Mouse (Mus musculus): ENCODE data around the gene Tbx19.

Tbx19 gene

GRCm38 (mm10) chr1:165160723-165161405 lies at the start of gene Tbx19:
Gene Tbx19 (minus strand): TSS chr1:165160773.
- in situ Hi-C loops (cut with MboI, MseI): no loop called here

- in situ Hi-C loops (cut with MboI, MseI): no loop called here
Observed at GRCm38 (mm10) chr1:165205591-165205990, 45.0 kb upstream of the Tbx19 start.

DNA sequence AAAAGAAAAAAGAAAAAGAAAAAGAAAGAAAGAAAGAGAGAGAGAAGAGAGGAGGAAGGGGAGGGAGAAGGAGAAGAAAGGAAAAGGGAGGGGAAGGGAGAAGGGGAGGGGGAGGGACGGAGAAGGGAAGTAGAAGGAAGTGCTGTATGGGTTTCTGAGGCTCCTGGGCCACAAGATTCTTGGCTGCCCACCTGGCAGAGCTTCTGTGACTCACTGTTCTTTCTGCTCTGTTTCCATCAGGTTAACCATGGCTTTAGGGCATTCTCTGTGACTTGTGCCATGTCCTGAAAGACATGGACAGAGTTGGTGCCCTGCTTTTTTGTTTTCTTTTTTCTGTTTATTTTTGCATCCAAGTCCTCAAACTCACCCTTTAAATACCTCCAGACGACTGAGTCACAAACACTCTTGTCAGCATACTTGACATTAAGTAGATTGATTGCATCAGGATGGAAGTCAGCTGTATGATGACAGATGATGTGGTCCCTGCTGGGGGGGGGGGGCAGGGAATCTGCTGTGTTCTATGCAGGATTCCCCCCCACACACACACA lies 43.0 kb upstream of the Tbx19 start:
- in situ Hi-C loops (cut with MboI, MseI): no loop called here

- in situ Hi-C loops (cut with MboI, MseI): no loop called here
Observed at GRCm38 (mm10) chr1:165201445-165202012, 41.0 kb upstream of the Tbx19 start.

GRCm38 (mm10) chr1:165200748-165201147 lies 40.2 kb upstream of the Tbx19 start:
- in situ Hi-C loops (cut with MboI, MseI): no loop called here

- in situ Hi-C loops (cut with MboI, MseI): no loop called here
Observed at GRCm38 (mm10) chr1:165199639-165200038, 39.1 kb upstream of the Tbx19 start.

DNA sequence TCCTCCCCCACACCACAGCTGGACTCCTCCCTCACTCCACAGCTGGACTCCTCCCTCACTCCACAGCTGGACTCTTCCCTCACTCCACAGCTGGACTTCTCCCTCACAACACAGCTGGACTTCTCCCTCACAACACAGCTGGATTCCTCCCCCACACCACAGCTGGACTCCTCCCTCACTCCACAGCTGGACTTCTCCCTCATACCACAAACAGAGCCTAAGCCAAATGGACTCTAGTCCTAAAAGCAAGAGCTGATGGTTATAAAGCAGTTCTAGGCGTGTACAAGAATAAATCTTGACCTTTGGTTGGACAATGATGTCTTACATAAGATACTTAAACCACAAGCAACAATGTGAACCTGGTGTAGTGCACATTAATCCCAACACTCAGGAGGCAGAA lies 38.4 kb upstream of the Tbx19 start:
- in situ Hi-C loops (cut with MboI, MseI): no loop called here

GRCm38 (mm10) chr1:165197875-165198274 lies 37.3 kb upstream of the Tbx19 start:
- in situ Hi-C loops (cut with MboI, MseI): no loop called here

GRCm38 (mm10) chr1:165195396-165195960 lies 34.9 kb upstream of the Tbx19 start:
- in situ Hi-C loops (cut with MboI, MseI): no loop called here

GRCm38 (mm10) chr1:165194662-165195013 lies 34.1 kb upstream of the Tbx19 start:
- in situ Hi-C loops (cut with MboI, MseI): loop anchor here (5.0 kb wide), 1 partner anchor 43 kb away; the partner anchor contains the start of gene Tiprl

DNA sequence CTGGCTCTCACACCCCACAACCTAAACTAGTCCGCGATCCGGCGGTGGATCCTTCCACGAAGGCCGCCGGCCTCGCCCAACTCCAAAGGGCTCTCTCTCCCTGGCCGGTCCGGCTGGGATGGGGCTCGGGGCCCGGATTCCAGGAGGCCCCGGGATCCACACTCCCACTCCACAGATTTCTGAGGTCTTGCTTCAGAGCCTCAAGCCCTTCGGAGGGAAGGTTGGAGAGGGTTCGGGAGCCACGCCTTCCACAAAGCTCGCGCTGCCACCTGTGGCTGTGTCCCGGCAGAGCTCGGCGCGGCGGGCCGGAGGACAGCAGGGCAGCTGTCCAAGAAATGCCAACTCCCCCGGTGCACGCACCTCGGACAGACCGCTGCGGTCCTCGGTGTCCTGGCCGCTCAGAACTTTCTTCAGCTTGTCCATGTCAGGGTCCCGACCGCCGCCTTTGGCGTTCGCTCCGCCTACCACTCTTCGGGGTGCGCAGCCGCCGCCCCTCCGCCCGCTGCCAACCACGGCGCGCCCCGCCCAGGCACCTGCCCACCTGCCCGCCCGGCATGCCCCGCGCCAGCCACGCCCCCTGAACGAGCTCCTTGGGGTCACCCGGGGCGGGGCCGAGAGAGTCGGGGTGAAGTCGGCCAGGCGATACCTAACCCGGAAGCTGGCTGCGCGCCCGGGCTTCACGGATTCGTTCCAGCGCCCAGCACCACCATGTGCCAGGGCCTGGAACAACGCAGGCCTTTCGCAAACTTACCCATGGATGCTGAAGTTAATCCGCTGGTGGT lies 33.5 kb upstream of the Tbx19 start, which contains the start of gene Sft2d2:
TSS of gene Sft2d2 (minus strand) at position 559 of the 782 bp plus-strand sequence.
- in situ Hi-C loops (cut with MboI, MseI): loop anchor here (5.0 kb wide), 1 partner anchor 43 kb away; the partner anchor contains the start of gene Tiprl

GRCm38 (mm10) chr1:165193426-165193825 lies 32.9 kb upstream of the Tbx19 start:
- in situ Hi-C loops (cut with MboI, MseI): loop anchor here (5.0 kb wide), 1 partner anchor 44 kb away; the partner anchor contains the start of gene Tiprl

GRCm38 (mm10) chr1:165192714-165193264 lies 32.2 kb upstream of the Tbx19 start:
- in situ Hi-C loops (cut with MboI, MseI): loop anchor here (5.0 kb wide), 1 partner anchor 45 kb away; the partner anchor contains the start of gene Tiprl

DNA sequence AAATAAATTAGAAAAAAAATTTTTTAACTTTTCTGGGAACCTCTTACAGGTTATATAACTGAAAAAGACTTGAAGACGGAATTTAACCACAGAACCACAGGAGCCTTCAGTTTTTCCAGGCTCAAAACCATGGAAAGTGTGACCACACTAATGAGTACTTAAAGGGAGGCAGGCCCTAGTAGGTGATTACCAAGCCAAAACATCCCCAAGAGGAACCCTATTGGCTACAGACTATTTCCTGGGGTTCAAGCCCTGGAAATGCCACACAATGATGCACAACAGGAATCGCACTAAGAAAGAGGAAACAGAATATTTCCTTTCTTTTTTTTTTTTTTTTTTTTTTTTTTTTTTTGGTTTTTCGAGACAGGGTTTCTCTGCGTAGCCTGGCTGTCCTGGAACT lies 31.5 kb upstream of the Tbx19 start:
- in situ Hi-C loops (cut with MboI, MseI): loop anchor here (5.0 kb wide), 1 partner anchor 45 kb away; the partner anchor contains the start of gene Tiprl

- in situ Hi-C loops (cut with MboI, MseI): loop anchor here (5.0 kb wide), 1 partner anchor 46 kb away; the partner anchor contains the start of gene Tiprl
Observed at GRCm38 (mm10) chr1:165191611-165192010, 31.0 kb upstream of the Tbx19 start.

GRCm38 (mm10) chr1:165190571-165191273 lies 30.1 kb upstream of the Tbx19 start:
- in situ Hi-C loops (cut with MboI, MseI): loop anchor here (5.0 kb wide), 1 partner anchor 47 kb away; the partner anchor contains the start of gene Tiprl

DNA sequence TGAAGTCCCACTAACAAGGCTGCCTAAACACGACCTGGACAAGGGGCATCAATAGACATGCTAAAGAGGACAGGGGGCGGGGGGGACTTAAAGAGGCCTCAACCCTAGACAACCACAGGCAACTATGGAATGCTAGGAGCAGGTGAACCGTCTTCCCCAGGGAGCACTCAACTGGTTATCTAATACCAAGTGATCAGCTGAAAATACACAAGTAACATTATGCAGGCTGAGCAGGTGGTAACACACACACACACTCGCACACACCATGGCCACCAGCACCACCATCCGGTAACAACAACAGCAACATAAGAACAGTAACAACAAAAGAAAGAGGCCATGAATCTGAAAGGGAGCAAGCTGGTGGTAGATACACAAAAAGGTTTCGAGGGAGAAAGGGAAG lies 29.5 kb upstream of the Tbx19 start:
- in situ Hi-C loops (cut with MboI, MseI): loop anchor here (5.0 kb wide), 1 partner anchor 47 kb away; the partner anchor contains the start of gene Tiprl

- in situ Hi-C loops (cut with MboI, MseI): no loop called here
Observed at GRCm38 (mm10) chr1:165188806-165189580, 28.4 kb upstream of the Tbx19 start.

DNA sequence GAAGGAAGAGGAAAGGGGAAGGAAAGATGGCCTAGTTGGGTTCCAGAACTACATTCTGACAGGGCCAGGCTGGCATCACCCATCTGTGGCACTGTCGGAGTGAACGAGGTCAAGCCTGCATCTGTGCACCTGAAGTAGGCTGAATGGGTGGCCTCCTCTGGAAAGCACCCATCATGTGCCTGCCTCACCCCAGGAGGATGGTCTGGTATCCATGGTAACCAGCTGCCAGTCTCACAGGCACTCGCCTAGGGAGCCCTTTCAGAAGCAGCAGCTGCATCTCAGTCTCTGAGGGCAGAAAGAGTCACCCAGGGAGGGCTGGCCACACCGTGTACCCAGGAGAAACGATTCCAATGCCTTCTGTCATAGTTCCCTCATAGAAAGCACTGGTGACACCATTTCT lies 26.8 kb upstream of the Tbx19 start:
- in situ Hi-C loops (cut with MboI, MseI): no loop called here

DNA sequence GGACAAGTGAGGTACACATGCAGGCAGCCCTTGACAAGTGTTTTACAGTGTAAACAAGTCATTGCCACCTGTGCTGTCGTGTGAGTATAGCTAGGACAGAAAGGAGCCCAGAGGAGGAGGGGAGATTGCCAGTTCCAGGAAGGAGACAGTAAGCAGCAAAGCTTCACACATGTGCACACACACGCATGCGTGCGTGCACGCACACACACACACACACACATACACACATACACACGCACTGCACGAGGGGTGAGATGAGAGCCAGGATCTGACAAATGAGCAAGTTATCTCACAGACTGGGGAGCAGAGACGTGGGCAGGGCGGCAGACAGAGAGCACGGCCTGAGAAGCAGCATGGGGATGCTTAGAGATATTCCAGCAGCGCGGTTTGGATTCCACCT lies 25.9 kb upstream of the Tbx19 start:
- in situ Hi-C loops (cut with MboI, MseI): no loop called here

Measured in regulatory T cell (primary cell).